Mouse (Mus musculus): ENCODE measurements around the gene Als2cr12. TPM values are rescaled to one million over a fixed set of nuclear protein-coding genes. Genes with fewer than 3 reads are reported as not detected.

Als2cr12 gene
- polyA plus RNA-seq, 1 experiment from 2014 or later: not detected

GRCm38 (mm10) chr1:58722115-58722938 lies 26.5 kb upstream of the Als2cr12 start:
- Histone ChIP-seq H3K27me3 (ENCODE audit: control insufficient read depth, insufficient read depth, low read length) (no peaks in the 10 kb centered on the region), H3K9ac (replicated peaks; ENCODE audit: low read length) (no peak overlapping the region), H3K36me3 (ENCODE audit: control insufficient read depth, insufficient read depth, low read length) (no peaks in the 10 kb centered on the region), H3K27ac (replicated peaks; ENCODE audit: low read depth, low read length) (no peak overlapping the region), H3K4me3 (replicated peaks; ENCODE audit: low read depth, low read length) (no peak overlapping the region), H3K9me3 (ENCODE audit: control insufficient read depth, low read length) (no peaks in the 10 kb centered on the region), H3K4me2 (ENCODE audit: low read length) (no peak overlapping the region), H3K4me1 (ENCODE audit: control insufficient read depth, insufficient read depth, low read length) (no peaks in the 10 kb centered on the region)
- no peak for ATAC-seq (ENCODE audit: low FRiP score, low TSS enrichment)
- 87% methylated on average over 11 of the region's 11 CpGs for WGBS
- no peak for DNase-seq

- Histone ChIP-seq H3K4me2 (ENCODE audit: low read length) (no peak overlapping the region), H3K36me3 (ENCODE audit: control insufficient read depth, insufficient read depth, low read length) (no peaks in the 10 kb centered on the region), H3K27ac (replicated peaks; ENCODE audit: low read depth, low read length) (no peak overlapping the region), H3K9ac (replicated peaks; ENCODE audit: low read length) (no peak overlapping the region), H3K4me1 (ENCODE audit: control insufficient read depth, insufficient read depth, low read length) (no peaks in the 10 kb centered on the region), H3K27me3 (ENCODE audit: control insufficient read depth, insufficient read depth, low read length) (no peaks in the 10 kb centered on the region), H3K9me3 (ENCODE audit: control insufficient read depth, low read length) (no peaks in the 10 kb centered on the region), H3K4me3 (replicated peaks; ENCODE audit: low read depth, low read length) (no peak overlapping the region)
- WGBS: 93% methylated on average over 4 of the region's 4 CpGs
- DNase-seq: no peak
- ATAC-seq (ENCODE audit: low FRiP score, low TSS enrichment): no peak
These were observed 25.2 kb upstream of the Als2cr12 start for GRCm38 (mm10) chr1:58720988-58721387.

GRCm38 (mm10) chr1:58720090-58720489 lies 24.3 kb upstream of the Als2cr12 start:
- no peak overlapping the region for H3K9ac ChIP-seq (replicated peaks; ENCODE audit: low read length)
- H3K4me2 ChIP-seq (ENCODE audit: low read length): no peak overlapping the region
- no peaks in the 10 kb centered on the region for H3K4me1 ChIP-seq (ENCODE audit: control insufficient read depth, insufficient read depth, low read length)
- no peak for ATAC-seq (ENCODE audit: low FRiP score, low TSS enrichment)
- no peak overlapping the region for H3K4me3 ChIP-seq (replicated peaks; ENCODE audit: low read depth, low read length)
- H3K9me3 ChIP-seq (ENCODE audit: control insufficient read depth, low read length): no peaks in the 10 kb centered on the region
- no peak for DNase-seq
- H3K36me3 ChIP-seq (ENCODE audit: control insufficient read depth, insufficient read depth, low read length): no peaks in the 10 kb centered on the region
- 92% methylated on average over 8 of the region's 8 CpGs for WGBS
- H3K27ac ChIP-seq (replicated peaks; ENCODE audit: low read depth, low read length): no peak overlapping the region
- H3K27me3 ChIP-seq (ENCODE audit: control insufficient read depth, insufficient read depth, low read length): no peaks in the 10 kb centered on the region

GRCm38 (mm10) chr1:58719356-58719945 lies 23.7 kb upstream of the Als2cr12 start:
- no peak for DNase-seq
- H3K27me3 ChIP-seq (ENCODE audit: control insufficient read depth, insufficient read depth, low read length): no peaks in the 10 kb centered on the region
- H3K27ac ChIP-seq (replicated peaks; ENCODE audit: low read depth, low read length): no peak overlapping the region
- H3K4me3 ChIP-seq (replicated peaks; ENCODE audit: low read depth, low read length): no peak overlapping the region
- no peak for ATAC-seq (ENCODE audit: low FRiP score, low TSS enrichment)
- H3K36me3 ChIP-seq (ENCODE audit: control insufficient read depth, insufficient read depth, low read length): no peaks in the 10 kb centered on the region
- H3K4me2 ChIP-seq (ENCODE audit: low read length): no peak overlapping the region
- no peaks in the 10 kb centered on the region for H3K9me3 ChIP-seq (ENCODE audit: control insufficient read depth, low read length)
- no peaks in the 10 kb centered on the region for H3K4me1 ChIP-seq (ENCODE audit: control insufficient read depth, insufficient read depth, low read length)
- 91% methylated on average over 7 of the region's 7 CpGs for WGBS
- H3K9ac ChIP-seq (replicated peaks; ENCODE audit: low read length): no peak overlapping the region

- Histone ChIP-seq H3K36me3 (ENCODE audit: control insufficient read depth, insufficient read depth, low read length) (no peaks in the 10 kb centered on the region), H3K27ac (replicated peaks; ENCODE audit: low read depth, low read length) (no peak overlapping the region), H3K9ac (replicated peaks; ENCODE audit: low read length) (no peak overlapping the region), H3K27me3 (ENCODE audit: control insufficient read depth, insufficient read depth, low read length) (no peaks in the 10 kb centered on the region), H3K4me1 (ENCODE audit: control insufficient read depth, insufficient read depth, low read length) (no peaks in the 10 kb centered on the region), H3K4me3 (replicated peaks; ENCODE audit: low read depth, low read length) (no peak overlapping the region), H3K4me2 (ENCODE audit: low read length) (no peak overlapping the region), H3K9me3 (ENCODE audit: control insufficient read depth, low read length) (no peaks in the 10 kb centered on the region)
- no peak for DNase-seq
- 94% methylated on average over 8 of the region's 8 CpGs for WGBS
- no peak for ATAC-seq (ENCODE audit: low FRiP score, low TSS enrichment)
These were observed 21.9 kb upstream of the Als2cr12 start for GRCm38 (mm10) chr1:58717589-58718270.

- no peak for ATAC-seq (ENCODE audit: low FRiP score, low TSS enrichment)
- H3K9ac ChIP-seq (replicated peaks; ENCODE audit: low read length): no peak overlapping the region
- no peak for DNase-seq
- H3K27me3 ChIP-seq (ENCODE audit: control insufficient read depth, insufficient read depth, low read length): no peaks in the 10 kb centered on the region
- H3K4me2 ChIP-seq (ENCODE audit: low read length): no peak overlapping the region
- H3K9me3 ChIP-seq (ENCODE audit: control insufficient read depth, low read length): no peaks in the 10 kb centered on the region
- WGBS: 97% methylated on average over 4 of the region's 4 CpGs
- H3K36me3 ChIP-seq (ENCODE audit: control insufficient read depth, insufficient read depth, low read length): no peaks in the 10 kb centered on the region
- no peak overlapping the region for H3K27ac ChIP-seq (replicated peaks; ENCODE audit: low read depth, low read length)
- H3K4me1 ChIP-seq (ENCODE audit: control insufficient read depth, insufficient read depth, low read length): no peaks in the 10 kb centered on the region
- H3K4me3 ChIP-seq (replicated peaks; ENCODE audit: low read depth, low read length): no peak overlapping the region
These were observed 21.1 kb upstream of the Als2cr12 start for GRCm38 (mm10) chr1:58716883-58717220.

- H3K27ac ChIP-seq (replicated peaks; ENCODE audit: low read depth, low read length): no peak overlapping the region
- H3K4me1 ChIP-seq (ENCODE audit: control insufficient read depth, insufficient read depth, low read length): no peaks in the 10 kb centered on the region
- no peaks in the 10 kb centered on the region for H3K27me3 ChIP-seq (ENCODE audit: control insufficient read depth, insufficient read depth, low read length)
- ATAC-seq (ENCODE audit: low FRiP score, low TSS enrichment): no peak
- H3K9ac ChIP-seq (replicated peaks; ENCODE audit: low read length): no peak overlapping the region
- no peaks in the 10 kb centered on the region for H3K36me3 ChIP-seq (ENCODE audit: control insufficient read depth, insufficient read depth, low read length)
- 58% methylated on average over 7 of the region's 7 CpGs for WGBS
- no peak for DNase-seq
- no peaks in the 10 kb centered on the region for H3K9me3 ChIP-seq (ENCODE audit: control insufficient read depth, low read length)
- no peak overlapping the region for H3K4me2 ChIP-seq (ENCODE audit: low read length)
- no peak overlapping the region for H3K4me3 ChIP-seq (replicated peaks; ENCODE audit: low read depth, low read length)
These were observed 20.5 kb upstream of the Als2cr12 start for GRCm38 (mm10) chr1:58716162-58716882.

GRCm38 (mm10) chr1:58715536-58715935 lies 19.7 kb upstream of the Als2cr12 start:
- Histone ChIP-seq H3K27ac (replicated peaks; ENCODE audit: low read depth, low read length) (no peak overlapping the region), H3K4me3 (replicated peaks; ENCODE audit: low read depth, low read length) (no peak overlapping the region), H3K27me3 (ENCODE audit: control insufficient read depth, insufficient read depth, low read length) (no peaks in the 10 kb centered on the region), H3K4me2 (ENCODE audit: low read length) (no peak overlapping the region), H3K36me3 (ENCODE audit: control insufficient read depth, insufficient read depth, low read length) (no peaks in the 10 kb centered on the region), H3K4me1 (ENCODE audit: control insufficient read depth, insufficient read depth, low read length) (no peaks in the 10 kb centered on the region), H3K9ac (replicated peaks; ENCODE audit: low read length) (no peak overlapping the region), H3K9me3 (ENCODE audit: control insufficient read depth, low read length) (no peaks in the 10 kb centered on the region)
- DNase-seq (no peak), ATAC-seq (ENCODE audit: low FRiP score, low TSS enrichment) (no peak)

Measured in midbrain, embryonic 14.5 days (tissue).